7 mouse cellular contexts compared by ENCODE assay signal in genomic region chr19:10869886-10870527, GRCm38 (mm10). TPM values are rescaled to one million over a fixed set of nuclear protein-coding genes. Genes with fewer than 3 reads are reported as not detected.
A peak's percentile ranks its signal among the peaks of the same experiment; 100 is the strongest.
DNase-seq lines count a peak whose midpoint lies in the region; ATAC-seq and TF ChIP-seq lines count a peak whose summit lies in the region.

Tmem132a (minus strand) TSS chr19:10869940.

- DNase-seq in Patski (ENCODE audit: low read depth, low spot score), result no peak
- no peak for DNase-seq in forebrain, embryonic 11.5 days (ENCODE audit: low spot score)
- peak; percentile 37 for DNase-seq in hindbrain, postnatal 0 days (ENCODE audit: low spot score)
- peak; percentile 70 for DNase-seq in limb, embryonic 14.5 days (ENCODE audit: low spot score)
- DNase-seq in thymus, postnatal 10 days (ENCODE audit: low spot score in 2 of 2), result no peak

- TF ChIP-seq CTCF in ES-Bruce4 (IDR thresholded peaks at IDR 0.05; ENCODE audit: low read depth, low read length) (no peak), Patski (IDR thresholded peaks at IDR 0.05) (no peak)
- TF ChIP-seq CTCF in hindbrain, postnatal 0 days (IDR thresholded peaks at IDR 0.05; ENCODE audit: low read depth), result no peak; the same call in 1 of the 2 replicates

- POLR2A ChIA-PET in Patski (lab: Charles Lee), result interaction anchor here (1.2 kb wide), 1 partner anchor 154 kb away, joined by 3 read pairs; no protein-coding TSS in a partner anchor

- in situ Hi-C loops in Patski (cut with MboI; ENCODE audit: low pct_unique_long_range_greater_than_20kb), result no loop called here

- no peaks in the 10 kb centered on the region for H3K36me3 ChIP-seq in ES-Bruce4 (ENCODE audit: control insufficient read depth, insufficient read depth, low read length, poor library complexity, severe bottlenecking)
- H3K36me3 ChIP-seq in forebrain, embryonic 11.5 days (ENCODE audit: control insufficient read depth, insufficient read depth, low read length), result peaks cover 20% of the 10 kb centered on the region
- peaks cover 47% of the 10 kb centered on the region for H3K36me3 ChIP-seq in hindbrain, postnatal 0 days (ENCODE audit: insufficient read depth, low read length)
- H3K36me3 ChIP-seq in limb, embryonic 14.5 days (ENCODE audit: control insufficient read depth, insufficient read depth, low read length), result peaks cover 55% of the 10 kb centered on the region
- H3K36me3 ChIP-seq in neural tube, embryonic 12.5 days, result peaks cover 57% of the 10 kb centered on the region

- TF ChIP-seq EP300 in ES-Bruce4 (IDR thresholded peaks at IDR 0.05; ENCODE audit: insufficient read depth, low read depth, low read length), result no peak

- CTCF ChIA-PET in Patski (lab: Charles Lee), result interaction anchor here (1.8 kb wide), 1 partner anchor 10 kb away, joined by 7 read pairs; no protein-coding TSS in a partner anchor

- 3% methylated on average over 8 of the region's 8 CpGs for WGBS in forebrain, embryonic 11.5 days
- 5% methylated on average over 8 of the region's 8 CpGs for WGBS in hindbrain, postnatal 0 days
- 4% methylated on average over 8 of the region's 8 CpGs for WGBS in limb, embryonic 14.5 days
- WGBS in neural tube, embryonic 12.5 days, result 4% methylated on average over 8 of the region's 8 CpGs

- H3K4me1 ChIP-seq in ES-Bruce4 (ENCODE audit: control insufficient read depth, insufficient read depth, low read length), result no peaks in the 10 kb centered on the region
- H3K4me1 ChIP-seq in forebrain, embryonic 11.5 days (replicated peaks; ENCODE audit: control insufficient read depth, insufficient read depth, low read length), result peaks cover 7% of the 10 kb centered on the region; the same call in 1 of the 2 replicates
- H3K4me1 ChIP-seq in hindbrain, postnatal 0 days (ENCODE audit: insufficient read depth, low read length), result peaks cover 10% of the 10 kb centered on the region
- H3K4me1 ChIP-seq in limb, embryonic 14.5 days (ENCODE audit: control insufficient read depth, insufficient read depth, low read length), result peaks cover 24% of the 10 kb centered on the region
- peaks cover 26% of the 10 kb centered on the region for H3K4me1 ChIP-seq in neural tube, embryonic 12.5 days

- peak within 1 kb of the TSS; percentile 62 for H3K9ac ChIP-seq in ES-Bruce4 (ENCODE audit: low read depth, poor library complexity, severe bottlenecking)
- peak within 1 kb of the TSS; percentile 96 for H3K9ac ChIP-seq in forebrain, embryonic 11.5 days (ENCODE audit: low read length)
- H3K9ac ChIP-seq in hindbrain, postnatal 0 days (replicated peaks; ENCODE audit: low read length), result peak within 1 kb of the TSS; percentile 90
- H3K9ac ChIP-seq in limb, embryonic 14.5 days (ENCODE audit: low read depth, low read length, severe bottlenecking), result peak within 1 kb of the TSS; percentile 94
- H3K9ac ChIP-seq in neural tube, embryonic 12.5 days, result peak within 1 kb of the TSS; percentile 93

- TF ChIP-seq POLR2A in ES-Bruce4 (IDR thresholded peaks at IDR 0.05; ENCODE audit: insufficient read depth, low read length), result no peak
- TF ChIP-seq POLR2A in limb, embryonic 14.5 days (IDR thresholded peaks at IDR 0.05; ENCODE audit: borderline replicate concordance, extremely low read depth, insufficient read depth, insufficient read length), result no peak

- ATAC-seq in Patski, result peak; percentile 27
- ATAC-seq in forebrain, embryonic 11.5 days (replicated peaks; ENCODE audit: low FRiP score), result peak; percentile 32
- peak; percentile 38 for ATAC-seq in hindbrain, postnatal 0 days
- ATAC-seq in limb, embryonic 14.5 days (ENCODE audit: low FRiP score, low read depth), result peak; percentile 40
- peak; percentile 27; the same call in 1 of the 2 replicates for ATAC-seq in neural tube, embryonic 12.5 days (ENCODE audit: low FRiP score, low read depth)

- H3K4me3 ChIP-seq in ES-Bruce4 (ENCODE audit: low read depth, low read length), result peak within 1 kb of the TSS; percentile 69
- peak within 1 kb of the TSS; percentile 86 for H3K4me3 ChIP-seq in forebrain, embryonic 11.5 days (ENCODE audit: low read depth, low read length)
- H3K4me3 ChIP-seq in hindbrain, postnatal 0 days (ENCODE audit: low read length), result peak within 1 kb of the TSS; percentile 73
- peak within 1 kb of the TSS; percentile 89 for H3K4me3 ChIP-seq in limb, embryonic 14.5 days (replicated peaks; ENCODE audit: low read length)
- peak within 1 kb of the TSS; percentile 85 for H3K4me3 ChIP-seq in neural tube, embryonic 12.5 days

- peak within 1 kb of the TSS; percentile 74 for H3K4me2 ChIP-seq in forebrain, embryonic 11.5 days (ENCODE audit: low read depth, low read length, severe bottlenecking)
- H3K4me2 ChIP-seq in hindbrain, postnatal 0 days (ENCODE audit: low read depth, low read length), result peak within 1 kb of the TSS; percentile 73
- peak within 1 kb of the TSS; percentile 84 for H3K4me2 ChIP-seq in limb, embryonic 14.5 days (replicated peaks; ENCODE audit: low read depth, low read length, severe bottlenecking)
- H3K4me2 ChIP-seq in neural tube, embryonic 12.5 days (replicated peaks), result peak within 1 kb of the TSS; percentile 83

- no peak within 1 kb of the TSS for H3K27ac ChIP-seq in ES-Bruce4 (ENCODE audit: insufficient read depth, low read length)
- peak within 1 kb of the TSS; percentile 82 for H3K27ac ChIP-seq in forebrain, embryonic 11.5 days (ENCODE audit: low read depth, low read length)
- peak within 1 kb of the TSS; percentile 87 for H3K27ac ChIP-seq in hindbrain, postnatal 0 days
- H3K27ac ChIP-seq in limb, embryonic 14.5 days (replicated peaks; ENCODE audit: low read depth, low read length), result peak within 1 kb of the TSS; percentile 85
- peak within 1 kb of the TSS; percentile 82 for H3K27ac ChIP-seq in neural tube, embryonic 12.5 days

- H3K27me3 ChIP-seq in ES-Bruce4 (ENCODE audit: control insufficient read depth, insufficient read depth, low read length, poor library complexity, severe bottlenecking) (no peaks in the 10 kb centered on the region), Patski (no peaks in the 10 kb centered on the region)
- H3K27me3 ChIP-seq in forebrain, embryonic 11.5 days (ENCODE audit: control insufficient read depth, insufficient read depth, low read length), result no peaks in the 10 kb centered on the region
- no peaks in the 10 kb centered on the region for H3K27me3 ChIP-seq in hindbrain, postnatal 0 days (ENCODE audit: insufficient read depth, low read length)
- H3K27me3 ChIP-seq in limb, embryonic 14.5 days (ENCODE audit: control insufficient read depth, insufficient read depth, low read length), result no peaks in the 10 kb centered on the region
- H3K27me3 ChIP-seq in neural tube, embryonic 12.5 days (replicated peaks), result no peaks in the 10 kb centered on the region

- no peaks in the 10 kb centered on the region for H3K9me3 ChIP-seq in ES-Bruce4 (replicated peaks; ENCODE audit: control insufficient read depth, insufficient read depth, low read length, poor library complexity, severe bottlenecking)
- H3K9me3 ChIP-seq in forebrain, embryonic 11.5 days (ENCODE audit: control insufficient read depth, low read length), result no peaks in the 10 kb centered on the region
- no peaks in the 10 kb centered on the region for H3K9me3 ChIP-seq in hindbrain, postnatal 0 days (ENCODE audit: low read length)
- H3K9me3 ChIP-seq in limb, embryonic 14.5 days (ENCODE audit: control insufficient read depth, low read length), result no peaks in the 10 kb centered on the region
- H3K9me3 ChIP-seq in neural tube, embryonic 12.5 days, result no peaks in the 10 kb centered on the region

RNA-seq across cellular contexts. Expression of gene Tmem132a, which starts in this region (rescaled TPM):
- polyA plus RNA-seq in ES-Bruce4 (2011; ENCODE audit: insufficient read depth, insufficient read length, low read depth, missing spikeins) (16.5 and 17.2 TPM in 2 replicates), Patski (2021) (114 TPM)
- polyA plus RNA-seq in forebrain, embryonic 11.5 days (2014; fragmentation: Nextera tagmentation; extraction: Ambion mirVana), result 87.1 and 95.1 TPM in 2 replicates
- 358 and 359 TPM in 2 replicates for total RNA-seq in hindbrain, postnatal 0 days (2014; rRNA removed)
- polyA plus RNA-seq in hindbrain, postnatal 0 days (2015; fragmentation: Nextera tagmentation; extraction: Ambion mirVana), result 131 and 141 TPM in 2 replicates
- 150 and 211 TPM in 2 replicates for polyA plus RNA-seq in limb, embryonic 14.5 days (2012; rRNA removed)
- 67.8 and 76.2 TPM in 2 replicates for polyA plus RNA-seq in limb, embryonic 14.5 days (2014; fragmentation: Nextera tagmentation; extraction: Ambion mirVana)
- 151 and 157 TPM in 2 replicates for polyA plus RNA-seq in neural tube, embryonic 12.5 days (2016; fragmentation: Nextera tagmentation; extraction: Ambion mirVana)

Comparison
In these comparisons a context has a peak if more than half of its experiments do, and no peak if none do; other contexts are left out.
1. DNase-seq: peak in hindbrain, postnatal 0 days (single experiment) and limb, embryonic 14.5 days (single experiment); none in Patski (single experiment), forebrain, embryonic 11.5 days (single experiment) and thymus, postnatal 10 days (0 of 2).
2. Peak in every context shown above with its lines, with median percentiles within 50 percentile points of each other: H3K4me3 ChIP-seq, H3K9ac ChIP-seq, ATAC-seq and H3K4me2 ChIP-seq.